Mouse (Mus musculus) urinary bladder, postnatal 14 days (tissue): Measurements from ENCODE around the gene Rbbp4.
"Not testable (repeated sequence)": the region's sequence is repeated elsewhere in the genome, so short reads cannot be mapped to it uniquely, and the experiment has no call there.

Experiments
- DNase-seq: peaks from one replicate; pipeline ENCODE4 v3.0.0; 2021; ENCODE audit warnings: low spot score

Rbbp4 gene

GRCm38 (mm10) chr4:129335216-129336074 lies at the start of gene Rbbp4, which contains the start of gene Zbtb8os:
Rbbp4 (minus strand) TSS chr4:129335370.
Zbtb8os (plus strand) TSS chr4:129335695.
- peak; percentile 97 for DNase-seq

GRCm38 (mm10) chr4:129384440-129384839 lies 49.3 kb upstream of the Rbbp4 start:
- DNase-seq = peak; percentile 52

GRCm38 (mm10) chr4:129383586-129383985 lies 48.4 kb upstream of the Rbbp4 start:
- DNase-seq = no peak

GRCm38 (mm10) chr4:129382488-129382887 lies 47.3 kb upstream of the Rbbp4 start:
- no peak for DNase-seq

GRCm38 (mm10) chr4:129382029-129382428 lies 46.9 kb upstream of the Rbbp4 start:
- DNase-seq = no peak

GRCm38 (mm10) chr4:129381148-129381547 lies 46.0 kb upstream of the Rbbp4 start:
- no peak for DNase-seq

GRCm38 (mm10) chr4:129379805-129380204 lies 44.6 kb upstream of the Rbbp4 start:
- DNase-seq = no peak

- DNase-seq = peak; percentile 60
Observed at GRCm38 (mm10) chr4:129377601-129378390, 42.6 kb upstream of the Rbbp4 start, which contains the start of gene Zbtb8a. Zbtb8a (minus strand) TSS chr4:129378116.

GRCm38 (mm10) chr4:129376961-129377545 lies 41.9 kb upstream of the Rbbp4 start:
- peak; percentile 51 for DNase-seq

- DNase-seq = no peak
Observed at GRCm38 (mm10) chr4:129375821-129376220, 40.7 kb upstream of the Rbbp4 start.

- no peak for DNase-seq
Observed at GRCm38 (mm10) chr4:129375000-129375399, 39.8 kb upstream of the Rbbp4 start.

- no peak for DNase-seq
Observed at GRCm38 (mm10) chr4:129374219-129374755, 39.1 kb upstream of the Rbbp4 start.

GRCm38 (mm10) chr4:129373202-129373976 lies 38.2 kb upstream of the Rbbp4 start:
- no peak for DNase-seq

GRCm38 (mm10) chr4:129371391-129371790 lies 36.2 kb upstream of the Rbbp4 start:
- no peak for DNase-seq

- DNase-seq = no peak
Observed at GRCm38 (mm10) chr4:129365224-129365623, 30.1 kb upstream of the Rbbp4 start.

GRCm38 (mm10) chr4:129364379-129364778 lies 29.2 kb upstream of the Rbbp4 start:
- no peak for DNase-seq

- DNase-seq = no peak
Observed at GRCm38 (mm10) chr4:129363463-129363862, 28.3 kb upstream of the Rbbp4 start.

- DNase-seq = no peak
Observed at GRCm38 (mm10) chr4:129362771-129363170, 27.6 kb upstream of the Rbbp4 start.

- DNase-seq = not testable (repeated sequence)
Observed at GRCm38 (mm10) chr4:129362238-129362637, 27.1 kb upstream of the Rbbp4 start.

GRCm38 (mm10) chr4:129357613-129358163 lies 22.5 kb upstream of the Rbbp4 start:
- no peak for DNase-seq

- no peak for DNase-seq
Observed at GRCm38 (mm10) chr4:129354236-129354635, 19.1 kb upstream of the Rbbp4 start.
